Mouse (Mus musculus): Measurements from ENCODE around the gene Lypd6b. TPM values are rescaled to one million over a fixed set of nuclear protein-coding genes. Genes with fewer than 3 reads are reported as not detected.

The Lypd6b gene
- total RNA-seq, 1 experiment from 2014 or later: 1.2 TPM

DNA sequence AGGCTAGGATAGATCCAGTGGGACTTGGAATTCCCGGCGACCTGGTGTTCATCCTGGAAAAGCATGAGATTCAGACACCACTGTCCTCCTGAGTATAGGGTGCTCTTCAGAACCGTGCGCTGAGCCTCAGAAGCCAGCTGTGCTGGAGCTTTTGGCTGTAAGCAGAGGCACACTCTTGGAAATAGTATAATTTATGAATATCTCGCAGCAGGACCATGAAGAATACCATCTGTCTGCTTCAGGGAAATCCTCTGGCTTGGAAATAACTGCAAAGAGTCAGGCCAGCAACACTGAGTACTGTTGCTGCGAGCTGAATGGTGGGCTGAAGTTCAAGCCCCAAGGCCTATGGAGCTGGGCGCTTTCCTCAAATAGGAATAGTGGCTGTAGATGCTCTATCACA lies 29.9 kb upstream of the Lypd6b start:
- no peak for ATAC-seq (replicated peaks in 1 of 2; ENCODE audit: insufficient read depth in 1 of 2, low FRiP score in 2 of 2, low TSS enrichment in 1 of 2, low read depth in 1 of 2, poor library complexity in 2 of 2, severe bottlenecking in 2 of 2)

DNA sequence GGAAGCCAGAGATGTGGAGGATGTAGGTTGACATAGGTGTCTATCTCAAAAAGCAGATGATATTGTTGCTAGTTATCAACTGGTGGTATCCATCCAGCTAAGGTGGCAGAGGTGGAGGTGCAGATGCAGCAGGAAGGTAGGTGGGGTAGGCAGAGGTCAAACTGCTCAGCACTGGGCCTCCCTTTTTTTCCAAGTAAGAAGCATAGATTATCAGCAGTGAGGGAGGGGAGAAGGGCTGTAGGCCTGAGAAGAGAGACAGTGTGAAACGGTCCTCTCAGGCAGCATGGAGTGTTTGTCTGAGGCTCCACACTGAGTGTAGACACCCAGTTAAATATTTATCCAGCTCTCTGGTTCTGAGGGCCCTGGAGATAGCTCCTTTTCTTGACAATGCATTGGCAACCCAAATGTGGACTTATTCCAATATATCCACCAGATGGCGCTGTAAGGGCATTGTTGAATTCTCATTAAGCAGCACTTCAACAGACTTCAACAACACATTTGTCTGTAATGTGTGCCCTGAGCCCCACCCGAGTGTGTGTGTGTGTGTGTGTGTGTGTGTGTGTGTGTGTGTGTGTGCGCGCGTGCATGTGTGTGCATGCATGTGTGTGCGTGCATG lies 23.0 kb upstream of the Lypd6b start:
- peak; percentile 63 to 65 for ATAC-seq (replicated peaks in 1 of 2; ENCODE audit: insufficient read depth in 1 of 2, low FRiP score in 2 of 2, low TSS enrichment in 1 of 2, low read depth in 1 of 2, poor library complexity in 2 of 2, severe bottlenecking in 2 of 2)

DNA sequence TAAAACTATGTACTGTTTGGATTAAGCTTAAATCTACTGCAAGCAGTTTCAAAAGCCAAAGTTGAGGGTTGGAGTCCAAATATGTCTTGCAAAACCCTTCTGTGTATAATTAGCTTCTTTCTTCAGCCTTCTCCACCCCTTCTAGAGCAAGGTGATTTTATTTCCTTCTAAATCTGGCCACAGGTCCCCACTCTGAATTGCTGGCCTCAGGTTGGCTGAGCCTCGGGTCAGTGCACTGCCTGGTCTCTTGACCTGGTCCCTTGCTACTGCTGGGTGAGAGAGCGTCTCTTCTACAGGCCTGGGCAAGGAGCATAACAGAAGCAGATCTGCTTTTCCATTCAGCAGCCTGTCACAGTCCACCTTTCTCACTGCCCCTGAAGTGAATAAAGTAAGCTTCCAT lies 18.6 kb upstream of the Lypd6b start:
- ATAC-seq (replicated peaks in 1 of 2; ENCODE audit: insufficient read depth in 1 of 2, low FRiP score in 2 of 2, low TSS enrichment in 1 of 2, low read depth in 1 of 2, poor library complexity in 2 of 2, severe bottlenecking in 2 of 2): no peak

DNA sequence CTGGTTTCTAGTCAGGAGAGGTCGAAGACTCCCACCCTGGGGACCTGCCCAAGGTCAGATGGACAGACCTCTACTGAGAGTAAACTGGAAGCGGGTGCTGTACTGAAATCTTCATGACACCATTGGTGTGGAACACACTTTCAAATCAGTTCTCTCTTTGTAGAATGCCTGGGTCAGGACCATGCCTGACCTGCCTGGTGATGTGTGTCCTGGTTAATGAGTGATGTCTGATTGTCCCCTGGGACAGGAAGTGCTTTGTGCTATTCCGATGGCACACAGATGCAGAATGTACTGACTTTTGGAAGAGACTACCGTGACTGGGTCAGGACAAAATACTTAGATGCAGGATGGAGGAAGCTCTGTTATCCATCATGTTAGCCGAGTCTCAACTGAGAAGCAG lies 17.0 kb upstream of the Lypd6b start:
- ATAC-seq (replicated peaks in 1 of 2; ENCODE audit: insufficient read depth in 1 of 2, low FRiP score in 2 of 2, low TSS enrichment in 1 of 2, low read depth in 1 of 2, poor library complexity in 2 of 2, severe bottlenecking in 2 of 2): no peak

DNA sequence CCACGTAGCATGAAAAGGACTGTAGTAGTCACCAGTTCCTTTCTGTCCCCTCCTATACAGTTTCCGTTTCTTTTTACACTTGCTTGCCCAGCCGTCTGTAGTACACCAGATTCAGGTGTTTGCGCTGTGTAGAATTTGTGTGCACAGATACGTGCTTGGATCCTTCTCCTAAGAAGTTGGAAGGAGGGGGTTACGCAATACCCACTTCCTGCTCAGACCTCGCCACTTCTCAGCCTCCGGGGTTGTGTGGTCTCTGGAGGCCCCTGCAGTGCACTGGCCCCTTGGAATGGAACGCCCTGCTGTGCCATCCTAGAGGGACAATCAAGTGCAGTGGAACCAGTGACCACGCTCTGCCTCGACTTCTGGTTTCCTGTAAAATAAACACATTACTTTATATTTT lies 16.3 kb upstream of the Lypd6b start:
- peak; percentile 72 to 84 for ATAC-seq (replicated peaks in 1 of 2; ENCODE audit: insufficient read depth in 1 of 2, low FRiP score in 2 of 2, low TSS enrichment in 1 of 2, low read depth in 1 of 2, poor library complexity in 2 of 2, severe bottlenecking in 2 of 2)

DNA sequence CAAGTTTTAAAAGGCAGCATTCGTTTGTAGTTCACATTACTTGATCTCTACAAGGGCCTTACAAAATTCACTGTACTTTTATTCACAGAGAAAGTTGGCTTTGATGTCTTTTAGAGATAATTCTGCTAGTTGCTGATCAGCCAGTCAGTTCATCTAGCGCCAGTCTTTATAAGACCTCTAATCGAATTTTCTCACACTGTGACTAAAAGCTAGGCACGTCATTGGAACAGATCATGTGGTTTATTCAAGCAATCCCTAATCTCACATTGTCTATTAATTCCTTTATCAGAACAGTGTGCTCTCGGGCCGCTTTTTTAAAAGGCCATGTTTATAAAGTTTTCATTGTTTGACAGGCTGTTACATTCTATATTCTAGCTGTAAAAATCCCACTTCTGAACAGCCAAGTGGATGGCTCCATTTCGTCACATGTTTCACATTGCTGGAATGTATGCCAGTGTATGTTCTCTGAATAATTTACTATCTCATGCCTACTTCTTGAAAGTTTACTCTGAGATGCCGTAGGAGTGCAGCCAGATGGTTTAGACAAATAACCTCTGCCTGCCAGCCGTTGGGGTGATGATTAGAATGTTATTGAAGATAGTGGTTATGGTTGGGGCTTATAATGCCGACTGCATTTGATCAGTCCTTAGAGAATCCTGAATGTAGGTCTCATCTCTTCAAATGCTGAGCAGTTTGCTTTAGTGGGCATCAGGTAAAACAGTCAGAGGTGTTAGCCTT lies 14.1 kb upstream of the Lypd6b start:
- no peak; a peak in 1 of 4 replicates for ATAC-seq (replicated peaks in 1 of 2; ENCODE audit: insufficient read depth in 1 of 2, low FRiP score in 2 of 2, low TSS enrichment in 1 of 2, low read depth in 1 of 2, poor library complexity in 2 of 2, severe bottlenecking in 2 of 2)

DNA sequence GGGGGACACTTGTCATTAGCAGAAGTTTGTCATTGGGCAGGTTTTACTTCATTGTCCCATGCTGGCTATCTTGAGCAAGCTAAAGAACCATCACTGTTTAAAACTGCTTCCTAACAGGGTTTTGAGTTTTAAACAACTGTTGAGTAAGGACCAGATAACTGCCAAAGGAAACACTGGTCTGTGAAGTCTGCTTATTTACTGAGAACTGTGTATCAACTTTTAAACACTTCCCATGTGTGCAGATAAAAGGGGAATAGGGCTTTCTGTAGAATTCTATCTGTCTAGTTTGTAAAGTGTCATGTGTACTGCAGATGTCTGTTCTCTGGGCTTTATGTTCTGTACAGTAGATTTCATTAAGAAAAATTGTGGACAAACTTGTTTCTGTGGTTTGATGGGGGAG lies 13.3 kb upstream of the Lypd6b start:
- no peak for ATAC-seq (replicated peaks in 1 of 2; ENCODE audit: insufficient read depth in 1 of 2, low FRiP score in 2 of 2, low TSS enrichment in 1 of 2, low read depth in 1 of 2, poor library complexity in 2 of 2, severe bottlenecking in 2 of 2)

DNA sequence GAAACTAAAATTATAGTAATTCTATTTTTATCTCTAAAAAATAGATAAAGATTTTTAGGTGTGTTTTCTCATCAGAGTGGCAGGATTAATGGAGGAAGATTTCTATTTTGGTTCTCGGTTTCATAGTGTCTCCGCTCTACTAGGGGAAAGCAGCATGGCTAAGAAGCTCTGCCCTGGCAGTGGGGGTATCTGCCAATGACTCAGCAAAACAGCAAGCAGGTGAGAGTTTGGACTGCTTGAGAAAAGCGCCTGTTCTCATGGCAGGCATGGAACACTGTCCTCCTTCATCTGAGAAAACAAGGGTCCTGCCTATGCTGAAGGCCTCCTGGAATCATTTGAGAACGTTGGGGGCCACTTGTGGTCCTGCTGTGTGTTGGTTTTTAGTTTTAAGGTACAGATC lies 12.3 kb upstream of the Lypd6b start:
- ATAC-seq (replicated peaks in 1 of 2; ENCODE audit: insufficient read depth in 1 of 2, low FRiP score in 2 of 2, low TSS enrichment in 1 of 2, low read depth in 1 of 2, poor library complexity in 2 of 2, severe bottlenecking in 2 of 2): no peak

DNA sequence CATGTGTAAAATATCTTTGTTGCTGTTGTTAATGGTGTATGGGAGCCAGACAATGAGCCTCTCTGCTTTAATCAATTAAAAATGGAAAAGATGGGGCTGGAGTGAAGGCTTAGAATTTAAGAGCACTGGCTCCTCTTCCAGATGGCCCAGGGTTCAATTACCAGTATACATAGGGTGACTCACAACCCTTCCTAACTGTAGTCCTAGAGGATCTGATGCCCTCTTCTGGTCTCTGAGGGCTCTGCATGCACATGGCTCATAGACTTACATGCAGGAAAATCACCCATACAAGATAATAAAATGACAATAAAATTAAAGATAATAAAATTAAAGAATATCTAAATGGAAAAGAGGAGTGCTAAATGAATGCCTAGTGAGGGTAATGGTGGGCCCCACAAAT lies 11.8 kb upstream of the Lypd6b start:
- ATAC-seq (replicated peaks in 1 of 2; ENCODE audit: insufficient read depth in 1 of 2, low FRiP score in 2 of 2, low TSS enrichment in 1 of 2, low read depth in 1 of 2, poor library complexity in 2 of 2, severe bottlenecking in 2 of 2): no peak

DNA sequence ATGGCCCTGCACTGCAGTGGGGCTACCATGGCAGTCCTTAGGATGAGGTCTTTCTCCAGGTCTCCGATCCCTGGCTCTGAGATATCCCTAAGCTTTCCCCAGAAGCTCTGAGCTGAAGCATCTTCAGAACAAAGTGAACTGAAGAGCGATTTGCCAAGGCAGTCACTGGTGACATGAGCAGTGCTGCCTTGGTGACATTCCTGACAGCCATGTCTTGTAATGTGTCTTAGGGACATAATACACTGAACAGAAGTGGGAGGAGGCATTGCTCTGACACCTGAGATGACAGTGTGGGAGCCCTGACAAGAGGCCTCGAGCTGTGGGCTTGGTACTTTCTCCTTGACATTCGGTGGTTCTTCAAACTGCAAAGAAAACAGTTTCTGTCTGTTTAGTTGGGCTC lies 11.1 kb upstream of the Lypd6b start:
- no peak for ATAC-seq (replicated peaks in 1 of 2; ENCODE audit: insufficient read depth in 1 of 2, low FRiP score in 2 of 2, low TSS enrichment in 1 of 2, low read depth in 1 of 2, poor library complexity in 2 of 2, severe bottlenecking in 2 of 2)

DNA sequence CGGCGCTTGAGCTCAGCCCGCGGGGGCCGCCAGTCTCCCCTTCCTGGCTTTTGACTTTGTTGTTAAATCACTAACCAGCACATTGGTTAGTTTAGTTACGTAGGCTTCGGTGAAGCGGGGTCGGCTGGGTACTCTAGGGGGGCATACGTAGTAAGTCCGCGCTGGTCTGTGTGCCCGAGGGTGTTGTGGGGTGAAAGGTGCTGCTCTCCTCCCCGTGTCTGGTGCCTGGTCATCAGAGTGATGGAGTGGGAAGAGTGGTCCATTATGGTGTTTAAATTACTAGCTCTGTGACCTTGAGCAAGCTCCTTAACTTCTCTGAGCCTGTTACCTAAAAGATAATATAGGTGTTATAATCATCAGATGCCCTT lies 547 bp downstream of the Lypd6b start:
- ATAC-seq (replicated peaks in 1 of 2; ENCODE audit: insufficient read depth in 1 of 2, low FRiP score in 2 of 2, low TSS enrichment in 1 of 2, low read depth in 1 of 2, poor library complexity in 2 of 2, severe bottlenecking in 2 of 2): peak; percentile 17 to 44; a peak in 2 of 4 replicates

DNA sequence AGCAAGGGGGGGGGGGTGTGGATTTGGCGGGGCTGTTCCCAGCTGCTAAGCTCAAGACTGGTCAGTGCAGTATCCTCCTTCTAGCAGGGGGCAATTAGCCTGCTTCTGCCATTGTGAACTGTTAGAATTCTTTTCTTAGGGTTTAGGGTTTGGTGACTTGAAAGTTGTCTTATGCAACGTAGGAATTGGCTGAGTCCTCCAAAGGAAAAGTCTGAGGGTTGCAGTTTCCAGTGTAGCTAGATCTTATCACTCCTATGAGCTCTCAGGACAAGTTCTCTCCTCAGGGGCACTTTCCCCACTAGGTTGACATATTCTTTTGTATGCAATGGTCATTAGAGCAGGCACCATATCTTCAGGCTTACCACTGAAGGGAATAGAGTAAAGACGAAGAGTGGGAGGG lies 1.2 kb downstream of the Lypd6b start:
- peak in 1 of 2 experiments; percentile 34; a peak in 1 of 4 replicates for ATAC-seq (replicated peaks in 1 of 2; ENCODE audit: insufficient read depth in 1 of 2, low FRiP score in 2 of 2, low TSS enrichment in 1 of 2, low read depth in 1 of 2, poor library complexity in 2 of 2, severe bottlenecking in 2 of 2)

DNA sequence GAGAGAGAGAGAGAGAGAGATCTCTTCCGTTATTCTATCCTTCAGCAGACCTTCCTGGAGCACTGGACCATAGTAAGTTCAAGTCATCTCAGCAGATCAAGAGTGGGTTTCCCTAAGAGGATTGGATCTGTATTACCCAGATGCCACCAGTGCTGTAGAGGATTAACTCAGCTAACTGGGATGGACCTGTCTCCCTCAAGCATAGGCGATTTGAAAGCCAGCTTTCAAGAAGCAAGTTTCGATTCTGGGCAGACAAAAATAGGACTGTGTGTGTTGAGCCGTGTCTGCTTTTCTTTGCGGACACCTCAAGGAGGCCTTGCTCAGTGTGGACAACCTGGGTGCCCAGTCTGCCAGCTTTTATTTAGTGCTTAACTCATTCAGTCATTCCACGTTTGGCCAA lies 1.6 kb downstream of the Lypd6b start:
- ATAC-seq (replicated peaks in 1 of 2; ENCODE audit: insufficient read depth in 1 of 2, low FRiP score in 2 of 2, low TSS enrichment in 1 of 2, low read depth in 1 of 2, poor library complexity in 2 of 2, severe bottlenecking in 2 of 2): no peak

DNA sequence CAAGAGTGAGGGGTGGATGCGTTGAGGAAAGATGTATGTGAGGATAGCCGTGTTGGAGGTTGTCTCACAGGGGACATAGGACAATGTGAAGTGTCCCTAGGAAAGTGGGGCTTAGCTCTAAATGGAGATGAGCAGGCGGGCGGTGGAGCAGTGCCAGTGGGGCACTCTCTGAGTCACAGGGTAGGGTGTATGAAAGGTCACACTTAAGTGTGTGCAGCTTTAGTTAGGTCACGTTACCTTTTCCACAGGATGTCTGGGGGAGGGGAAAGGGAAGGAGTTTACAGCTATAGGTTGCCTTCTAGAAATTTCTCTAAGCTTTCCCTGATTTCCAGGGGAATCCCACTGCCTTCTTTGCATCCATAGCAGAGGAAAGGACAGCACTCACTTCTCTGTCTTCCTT lies 2.0 kb downstream of the Lypd6b start:
- no peak for ATAC-seq (replicated peaks in 1 of 2; ENCODE audit: insufficient read depth in 1 of 2, low FRiP score in 2 of 2, low TSS enrichment in 1 of 2, low read depth in 1 of 2, poor library complexity in 2 of 2, severe bottlenecking in 2 of 2)

DNA sequence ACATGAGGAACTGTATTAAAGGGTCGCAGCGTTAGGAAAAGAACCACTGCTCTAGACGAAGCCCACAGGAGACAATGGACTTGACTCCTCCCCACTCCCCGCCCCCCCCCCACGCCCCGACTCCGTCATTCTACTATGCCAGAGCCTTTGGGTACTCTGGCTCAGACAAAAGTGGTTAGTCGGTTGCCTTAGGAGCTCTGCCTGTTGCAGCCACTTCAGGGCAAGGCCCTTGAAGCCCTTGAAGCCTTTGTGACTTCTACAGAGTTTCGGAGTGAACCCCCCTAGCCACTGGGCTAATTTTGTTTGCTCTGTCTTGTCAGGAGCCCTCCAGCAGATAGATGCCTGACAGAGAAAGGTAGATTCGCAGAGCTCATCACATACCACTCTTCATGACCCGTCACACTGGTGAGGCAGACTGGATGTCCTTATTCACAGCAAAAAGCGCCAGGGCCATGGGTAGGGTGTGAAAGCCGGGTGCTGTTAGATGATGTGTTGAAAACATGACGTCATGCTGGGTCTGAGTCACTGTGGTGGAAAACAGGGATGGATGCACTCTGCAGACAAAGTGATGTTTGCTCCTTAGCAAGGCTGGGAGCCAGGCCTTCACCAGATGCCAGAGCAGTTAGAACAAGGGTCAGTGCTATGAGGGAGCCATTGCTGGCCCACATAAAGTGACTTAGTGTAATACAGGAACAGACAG lies 10.1 kb downstream of the Lypd6b start:
- ATAC-seq (replicated peaks in 1 of 2; ENCODE audit: insufficient read depth in 1 of 2, low FRiP score in 2 of 2, low TSS enrichment in 1 of 2, low read depth in 1 of 2, poor library complexity in 2 of 2, severe bottlenecking in 2 of 2): no peak; a peak in 1 of 4 replicates

DNA sequence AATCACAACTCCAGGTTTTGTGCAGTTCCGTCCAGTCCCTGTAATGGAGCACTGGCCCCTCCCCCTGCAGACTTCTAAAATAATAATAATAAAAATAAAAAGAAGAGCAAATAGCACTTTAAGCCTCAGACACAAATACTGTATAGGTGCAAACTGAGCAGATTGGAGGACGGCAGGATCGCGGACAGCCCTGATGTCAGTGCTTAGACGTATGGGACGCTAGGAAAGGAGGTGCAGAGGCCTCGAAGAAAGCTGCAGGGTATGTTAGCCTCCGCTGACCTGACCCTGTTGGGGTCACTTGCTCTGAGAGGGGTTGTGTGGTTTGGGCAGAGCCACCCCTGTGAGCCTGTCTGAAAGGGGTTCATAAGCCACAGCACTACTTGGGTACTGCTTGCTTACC lies 17.0 kb downstream of the Lypd6b start:
- no peak for ATAC-seq (replicated peaks in 1 of 2; ENCODE audit: insufficient read depth in 1 of 2, low FRiP score in 2 of 2, low TSS enrichment in 1 of 2, low read depth in 1 of 2, poor library complexity in 2 of 2, severe bottlenecking in 2 of 2)

DNA sequence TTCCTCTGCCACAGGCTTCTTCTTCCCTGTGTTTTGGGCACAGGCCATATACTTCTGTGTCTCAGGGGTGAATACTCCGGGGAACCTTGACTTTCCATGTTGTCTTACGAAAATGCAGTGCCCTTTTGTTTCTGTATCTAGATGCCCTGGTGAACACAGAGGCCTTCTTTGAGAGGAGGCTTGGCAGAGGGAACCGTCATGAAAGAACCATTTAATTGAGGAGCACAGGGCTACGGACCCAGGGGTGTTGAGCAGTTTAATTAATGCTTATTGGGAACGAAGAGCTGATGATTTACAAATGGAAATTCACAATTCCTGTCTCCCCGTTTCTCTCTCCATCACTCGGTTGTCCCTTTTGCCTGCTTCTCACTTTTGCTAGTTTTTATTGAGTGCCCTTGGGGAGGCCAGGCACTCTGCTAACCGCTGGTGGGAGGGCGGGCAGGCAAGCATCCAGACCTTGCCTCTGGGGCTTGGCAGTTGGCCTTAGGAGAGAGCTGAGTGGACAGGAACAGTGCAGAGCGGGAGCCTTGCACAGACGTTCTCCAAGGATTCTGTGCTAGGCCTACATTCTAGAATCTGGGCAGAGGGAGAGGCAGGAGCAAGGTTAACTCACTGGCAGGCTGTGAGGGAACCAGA lies 18.4 kb downstream of the Lypd6b start:
- ATAC-seq (replicated peaks in 1 of 2; ENCODE audit: insufficient read depth in 1 of 2, low FRiP score in 2 of 2, low TSS enrichment in 1 of 2, low read depth in 1 of 2, poor library complexity in 2 of 2, severe bottlenecking in 2 of 2): no peak

DNA sequence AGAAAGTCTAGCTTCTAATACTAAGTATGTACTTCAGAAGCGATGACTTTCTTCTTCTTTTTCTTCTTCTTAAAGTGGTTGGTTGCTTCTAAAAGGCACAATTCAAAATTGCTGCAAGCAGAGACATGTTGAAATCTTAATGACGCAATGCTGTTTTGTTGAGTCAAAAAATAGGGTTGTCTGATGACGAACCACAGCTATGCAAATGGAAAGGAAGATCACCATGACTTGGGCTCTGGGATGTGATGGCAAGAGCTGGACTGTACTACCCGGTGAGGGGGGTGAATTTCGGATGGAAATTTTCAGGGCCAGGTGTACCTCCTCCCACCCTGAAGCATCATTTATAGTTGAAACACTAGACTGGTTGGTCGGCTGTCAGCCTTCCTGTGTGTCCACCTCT lies 22.0 kb downstream of the Lypd6b start:
- ATAC-seq (replicated peaks in 1 of 2; ENCODE audit: insufficient read depth in 1 of 2, low FRiP score in 2 of 2, low TSS enrichment in 1 of 2, low read depth in 1 of 2, poor library complexity in 2 of 2, severe bottlenecking in 2 of 2): no peak

All from hematopoietic stem cell, adult 5-6 weeks (primary cell).